Mouse (Mus musculus) limb, embryonic 10.5 days (tissue): ENCODE measurements around the gene Slc31a1. TPM values are rescaled to one million over a fixed set of nuclear protein-coding genes. Genes with fewer than 3 reads are reported as not detected.

ENCODE experiments used
- DNase-seq: peaks from one replicate; pipeline ENCODE4 v3.0.0-alpha.2; 2017; ENCODE audit warnings: low spot score
- H3K27ac ChIP-seq: fragments of 300-500 bp; sonication (generic); 2 replicates; pipeline ENCODE4 v1.5.1; 2016; ENCODE audit warnings: mild to moderate bottlenecking
- H3K27me3 ChIP-seq: fragments of 300-500 bp; sonication (generic); 2 replicates; pipeline ENCODE4 v1.6.1; 2016; ENCODE audit warnings: low read depth, mild to moderate bottlenecking; ENCODE audit not compliant: poor library complexity, severe bottlenecking
- H3K36me3 ChIP-seq: fragments of 300-500 bp; sonication (generic); 2 replicates; pipeline ENCODE4 v1.6.1; 2016; ENCODE audit warnings: mild to moderate bottlenecking, moderate library complexity
- H3K4me1 ChIP-seq: fragments of 300-500 bp; sonication (generic); 2 replicates; pipeline ENCODE4 v1.6.1; 2016
- H3K4me3 ChIP-seq: fragments of 300-500 bp; sonication (generic); 2 replicates; pipeline ENCODE4 v1.5.1; 2016; ENCODE audit warnings: mild to moderate bottlenecking, moderate library complexity
- H3K9me3 ChIP-seq: fragments of 300-500 bp; sonication (generic); replicated peaks from 2 replicates; pipeline ENCODE4 v1.6.1; 2016; ENCODE audit warnings: mild to moderate bottlenecking
- WGBS: fragments of 180-500 bp; shearing (Covaris S2); methylation state at CpG from one replicate; pipeline ENCODE4 v1.1.7; 2016; 5-methylcytosine and 5-hydroxymethylcytosine counted together
- polyA plus RNA-seq: library from polyadenylated mRNA; unstranded; fragments of >200 nt; fragmentation: Nextera tagmentation; extraction: Ambion mirVana; gene quantifications from 2 replicates; pipeline ENCODE4 v1.2.1, GENCODE M21; 2016

Gene Slc31a1
- polyA plus RNA-seq, 1 experiment from 2014 or later, result 48.7 TPM

DNA sequence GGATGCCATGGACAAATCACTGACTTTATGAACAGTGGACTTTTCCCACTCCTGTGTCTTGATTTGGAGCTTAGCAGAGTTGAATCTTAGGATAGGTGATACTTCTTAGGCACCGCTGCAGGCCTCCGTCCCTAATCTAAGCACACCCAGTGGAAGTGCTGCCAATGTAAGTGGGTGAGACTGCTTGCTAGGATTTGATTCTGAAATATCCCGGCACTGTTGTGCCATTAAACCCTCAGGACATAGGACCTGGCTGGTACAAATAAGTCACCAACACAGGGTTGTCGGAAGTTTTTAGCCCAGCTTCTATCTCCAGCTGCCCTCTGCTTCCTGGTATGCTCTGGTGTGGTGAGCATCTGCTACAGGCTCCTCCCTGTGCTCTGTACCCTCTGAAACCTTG, 65.4 kb downstream of the Slc31a1 start:
- Histone ChIP-seq H3K27me3 (no peaks in the 10 kb centered on the region), H3K36me3 (peaks cover 53% of the 10 kb centered on the region), H3K9me3 (no peaks in the 10 kb centered on the region), H3K4me1 (0 out of 2 replicates have a peak, but pooled peaks cover 2% of the 10 kb centered on the region), H3K4me3 (no peak overlapping the region), H3K27ac (no peak overlapping the region)
- no peak for DNase-seq
- 95% methylated on average over 4 of the region's 4 CpGs for WGBS

- Histone ChIP-seq H3K27me3 (no peaks in the 10 kb centered on the region), H3K27ac (no peak overlapping the region), H3K36me3 (peaks cover 30% of the 10 kb centered on the region), H3K4me3 (no peak overlapping the region), H3K9me3 (no peaks in the 10 kb centered on the region), H3K4me1 (0 out of 2 replicates have a peak, but pooled peaks cover 2% of the 10 kb centered on the region)
- DNase-seq, result no peak
- 79% methylated on average over 17 of the region's 17 CpGs for WGBS
These were observed 67.6 kb downstream of the Slc31a1 start for GRCm38 (mm10) chr4:62427978-62428758.

GRCm38 (mm10) chr4:62429616-62430015, 69.1 kb downstream of the Slc31a1 start:
- Histone ChIP-seq H3K27ac (no peak overlapping the region), H3K36me3 (peaks cover 15% of the 10 kb centered on the region), H3K4me3 (no peak overlapping the region), H3K9me3 (no peaks in the 10 kb centered on the region), H3K4me1 (0 out of 2 replicates have a peak, but pooled peaks cover 2% of the 10 kb centered on the region), H3K27me3 (no peaks in the 10 kb centered on the region)
- 91% methylated on average over 9 of the region's 9 CpGs for WGBS
- DNase-seq, result no peak

- DNase-seq, result no peak
- no peak overlapping the region for H3K27ac ChIP-seq
- no peaks in the 10 kb centered on the region for H3K9me3 ChIP-seq
- 0 out of 2 replicates have a peak, but pooled peaks cover 2% of the 10 kb centered on the region for H3K4me1 ChIP-seq
- no peak overlapping the region for H3K4me3 ChIP-seq
- no peaks in the 10 kb centered on the region for H3K27me3 ChIP-seq
- peaks cover 5% of the 10 kb centered on the region for H3K36me3 ChIP-seq
These were observed 70.2 kb downstream of the Slc31a1 start for GRCm38 (mm10) chr4:62430678-62431077.

- no peak overlapping the region for H3K27ac ChIP-seq
- H3K9me3 ChIP-seq, result no peaks in the 10 kb centered on the region
- 83% methylated on average over 4 of the region's 4 CpGs for WGBS
- H3K27me3 ChIP-seq, result no peaks in the 10 kb centered on the region
- H3K4me1 ChIP-seq, result 0 out of 2 replicates have a peak, but pooled peaks cover 2% of the 10 kb centered on the region
- H3K4me3 ChIP-seq, result no peak overlapping the region
- DNase-seq, result no peak
- H3K36me3 ChIP-seq, result no peaks in the 10 kb centered on the region
These were observed 71.0 kb downstream of the Slc31a1 start for GRCm38 (mm10) chr4:62431522-62431921.

GRCm38 (mm10) chr4:62433939-62434870, 73.7 kb downstream of the Slc31a1 start:
- H3K36me3 ChIP-seq, result no peaks in the 10 kb centered on the region

DNA sequence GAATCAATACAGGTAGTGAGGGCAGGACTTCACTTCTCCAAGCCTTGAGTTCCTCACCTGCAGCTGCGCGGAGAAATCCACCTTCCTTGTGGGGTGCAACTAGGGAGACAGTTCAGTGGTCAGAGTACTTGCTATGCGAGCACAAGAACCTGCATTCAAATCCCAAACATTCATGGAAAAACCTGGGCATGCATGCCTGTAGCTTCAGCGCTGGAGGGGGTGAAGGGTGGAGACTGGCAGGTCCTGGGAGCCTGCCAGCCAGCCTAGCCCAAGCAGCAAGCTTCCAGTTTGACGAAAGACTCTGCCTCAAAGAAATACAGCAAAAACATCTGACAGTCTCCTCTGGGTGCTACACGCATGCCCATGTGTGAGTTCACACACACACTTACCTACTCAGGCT, 74.6 kb downstream of the Slc31a1 start, which contains the start of gene Rnf183:
TSS of gene Rnf183 (minus strand) at position 172 of the 400 bp plus-strand sequence.
- Histone ChIP-seq H3K4me3 (no peak within 1 kb of the TSS), H3K27ac (no peak within 1 kb of the TSS), H3K27me3 (no peaks in the 10 kb centered on the region), H3K9me3 (no peaks in the 10 kb centered on the region), H3K4me1 (no peaks in the 10 kb centered on the region), H3K36me3 (no peaks in the 10 kb centered on the region)
- 89% methylated on average over 6 of the region's 6 CpGs for WGBS
- DNase-seq, result no peak

More at GRCm38 (mm10) chr4:62433939-62434870, 73.7 kb downstream of the Slc31a1 start:
- no peak for DNase-seq
- Histone ChIP-seq H3K27ac (no peak overlapping the region), H3K4me3 (no peak overlapping the region), H3K4me1 (0 out of 2 replicates have a peak, but pooled peaks cover under 1% of the 10 kb centered on the region), H3K9me3 (no peaks in the 10 kb centered on the region), H3K27me3 (no peaks in the 10 kb centered on the region)
- WGBS, result 78% methylated on average over 7 of the region's 7 CpGs

DNA sequence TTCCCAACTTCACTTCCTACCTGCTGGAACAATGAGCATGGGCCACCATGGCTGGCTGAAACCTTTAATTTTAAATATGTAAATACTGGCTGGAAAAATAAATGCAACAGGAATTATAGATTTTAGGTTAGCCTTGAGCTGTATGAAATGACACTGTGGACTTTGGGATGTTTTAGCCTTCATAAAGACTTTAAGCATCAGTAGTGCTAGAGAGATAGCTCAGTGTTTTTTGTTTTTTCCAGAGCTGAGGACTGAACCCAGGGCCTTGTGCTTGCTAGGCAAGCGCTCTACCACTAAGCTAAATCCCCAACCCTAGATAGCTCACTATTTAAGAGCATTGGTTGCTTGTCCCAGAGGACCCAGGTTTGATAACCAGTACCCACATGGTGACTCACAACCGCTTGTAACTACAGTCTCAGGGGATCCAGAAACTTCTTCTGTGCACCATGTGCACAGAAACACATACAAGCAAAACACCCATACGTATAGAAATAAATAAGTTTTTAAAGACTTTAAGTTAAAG, 76.8 kb downstream of the Slc31a1 start:
- 95% methylated on average over 3 of the region's 3 CpGs for WGBS
- no peaks in the 10 kb centered on the region for H3K9me3 ChIP-seq

DNA sequence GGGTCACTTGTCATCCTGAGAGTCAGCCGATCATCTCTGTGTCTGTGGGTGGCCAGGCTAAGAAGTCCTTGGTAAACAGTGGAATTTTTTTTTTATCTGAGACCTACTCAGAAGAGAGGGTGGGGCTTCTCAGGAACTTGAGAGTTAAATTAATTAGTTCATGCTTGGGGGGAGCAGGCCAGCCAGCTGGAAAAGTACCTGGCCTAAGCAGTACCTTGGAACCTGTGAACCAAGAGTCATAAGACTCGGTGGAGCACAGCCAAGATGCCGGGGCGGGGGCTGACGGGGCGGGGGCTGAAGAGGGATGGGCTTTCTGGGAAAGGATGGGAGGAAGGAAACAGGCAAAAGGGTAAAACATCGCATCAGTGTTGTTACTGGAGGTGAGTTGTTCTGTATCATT, 77.3 kb downstream of the Slc31a1 start:
- WGBS, result 82% methylated on average over 7 of the region's 7 CpGs
- Histone ChIP-seq H3K27ac (no peak overlapping the region), H3K36me3 (no peaks in the 10 kb centered on the region), H3K4me3 (no peak overlapping the region), H3K9me3 (no peaks in the 10 kb centered on the region), H3K27me3 (no peaks in the 10 kb centered on the region), H3K4me1 (no peaks in the 10 kb centered on the region)
- no peak for DNase-seq

More for the DNA sequence above, 76.8 kb downstream of the Slc31a1 start:
- no peak for DNase-seq
- Histone ChIP-seq H3K27me3 (no peaks in the 10 kb centered on the region), H3K27ac (no peak overlapping the region), H3K4me1 (no peaks in the 10 kb centered on the region), H3K4me3 (no peak overlapping the region), H3K36me3 (no peaks in the 10 kb centered on the region)

GRCm38 (mm10) chr4:62439793-62440192, 79.3 kb downstream of the Slc31a1 start:
- DNase-seq, result no peak
- Histone ChIP-seq H3K4me3 (no peak overlapping the region), H3K36me3 (no peaks in the 10 kb centered on the region), H3K27ac (no peak overlapping the region), H3K9me3 (no peaks in the 10 kb centered on the region), H3K4me1 (no peaks in the 10 kb centered on the region), H3K27me3 (no peaks in the 10 kb centered on the region)
- 77% methylated on average over 4 of the region's 4 CpGs for WGBS

DNA sequence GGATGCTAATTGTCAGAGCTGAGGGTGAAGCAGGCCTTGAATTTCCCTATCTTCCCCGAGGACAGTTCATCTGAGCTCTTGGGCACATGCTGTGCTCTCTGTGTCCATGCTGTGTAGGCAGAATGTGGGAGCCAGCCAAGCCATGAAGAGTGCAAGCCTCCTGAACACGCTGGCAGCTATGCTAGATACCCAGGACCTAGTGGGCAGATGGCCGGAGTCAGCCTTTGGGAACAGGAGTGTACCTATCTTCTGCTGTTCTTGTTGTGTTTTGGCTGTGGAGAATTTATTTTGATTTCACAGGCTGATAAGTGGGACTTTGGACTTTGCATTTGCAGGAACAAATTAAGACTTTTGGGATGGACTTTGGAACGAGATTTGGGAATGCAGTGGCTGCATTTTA, 80.0 kb downstream of the Slc31a1 start:
- Histone ChIP-seq H3K4me1 (no peaks in the 10 kb centered on the region), H3K27me3 (no peaks in the 10 kb centered on the region), H3K9me3 (no peaks in the 10 kb centered on the region), H3K4me3 (no peak overlapping the region), H3K36me3 (no peaks in the 10 kb centered on the region), H3K27ac (no peak overlapping the region)
- WGBS, result 82% methylated on average over 4 of the region's 4 CpGs
- no peak for DNase-seq

DNA sequence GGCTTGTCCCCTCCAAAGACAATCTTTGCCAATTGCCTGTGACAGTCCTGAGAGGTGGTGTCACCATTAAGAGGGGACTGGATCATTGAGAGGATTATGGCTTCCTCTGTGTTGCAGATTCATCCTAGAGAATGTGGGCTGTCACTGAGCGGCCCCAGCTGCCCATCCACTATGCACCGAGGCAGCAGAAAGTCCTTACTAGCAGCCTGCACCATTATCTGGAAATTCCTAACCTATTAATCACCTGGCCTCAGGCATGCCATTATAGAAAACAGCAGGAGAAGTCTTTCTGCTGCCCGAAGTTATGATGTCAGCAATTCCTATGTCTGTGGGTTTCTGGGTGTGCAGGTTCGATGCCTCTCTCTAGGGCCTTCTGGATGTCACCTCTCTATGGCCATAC, 80.5 kb downstream of the Slc31a1 start:
- no peaks in the 10 kb centered on the region for H3K4me1 ChIP-seq
- H3K27me3 ChIP-seq, result no peaks in the 10 kb centered on the region
- H3K27ac ChIP-seq, result no peak overlapping the region
- 81% methylated on average over 4 of the region's 4 CpGs for WGBS
- no peak for DNase-seq
- H3K9me3 ChIP-seq, result no peaks in the 10 kb centered on the region
- H3K36me3 ChIP-seq, result no peaks in the 10 kb centered on the region
- H3K4me3 ChIP-seq, result no peak overlapping the region
